Mouse (Mus musculus) lung, postnatal 10 days (tissue): Measurements from ENCODE around the gene Atp2a2.
"Not testable (repeated sequence)": the region's sequence is repeated elsewhere in the genome, so short reads cannot be mapped to it uniquely, and the experiment has no call there.

Source experiments
- DNase-seq: peaks from one replicate; pipeline ENCODE4 v3.0.0; 2021

Gene Atp2a2

GRCm38 (mm10) chr5:122493035-122493434 lies 9.0 kb downstream of the Atp2a2 start:
- DNase-seq = no peak

GRCm38 (mm10) chr5:122491385-122491784 lies 10.6 kb downstream of the Atp2a2 start:
- DNase-seq = no peak

GRCm38 (mm10) chr5:122490148-122490547 lies 11.9 kb downstream of the Atp2a2 start:
- no peak for DNase-seq

DNA sequence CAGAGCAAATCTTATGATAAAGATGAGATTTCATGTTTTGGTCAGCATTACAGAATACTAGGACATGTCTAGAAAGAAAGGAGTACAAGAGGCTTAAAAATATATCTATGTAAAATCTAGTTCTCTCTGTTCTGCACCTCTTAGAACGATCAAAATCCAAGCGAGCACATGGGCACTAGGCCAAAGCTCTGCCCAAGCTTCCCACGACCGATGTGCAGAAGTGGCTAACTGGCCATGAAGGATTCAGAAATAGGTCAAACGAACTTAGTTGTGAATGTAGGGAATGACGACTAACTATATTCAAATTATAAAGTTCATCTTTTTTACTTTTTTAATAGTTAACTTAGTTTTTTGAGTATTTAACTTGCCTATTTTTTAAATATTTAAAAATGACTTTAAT lies 14.2 kb downstream of the Atp2a2 start:
- DNase-seq = no peak

- DNase-seq = not testable (repeated sequence)
Observed at GRCm38 (mm10) chr5:122486243-122486642, 15.8 kb downstream of the Atp2a2 start.

DNA sequence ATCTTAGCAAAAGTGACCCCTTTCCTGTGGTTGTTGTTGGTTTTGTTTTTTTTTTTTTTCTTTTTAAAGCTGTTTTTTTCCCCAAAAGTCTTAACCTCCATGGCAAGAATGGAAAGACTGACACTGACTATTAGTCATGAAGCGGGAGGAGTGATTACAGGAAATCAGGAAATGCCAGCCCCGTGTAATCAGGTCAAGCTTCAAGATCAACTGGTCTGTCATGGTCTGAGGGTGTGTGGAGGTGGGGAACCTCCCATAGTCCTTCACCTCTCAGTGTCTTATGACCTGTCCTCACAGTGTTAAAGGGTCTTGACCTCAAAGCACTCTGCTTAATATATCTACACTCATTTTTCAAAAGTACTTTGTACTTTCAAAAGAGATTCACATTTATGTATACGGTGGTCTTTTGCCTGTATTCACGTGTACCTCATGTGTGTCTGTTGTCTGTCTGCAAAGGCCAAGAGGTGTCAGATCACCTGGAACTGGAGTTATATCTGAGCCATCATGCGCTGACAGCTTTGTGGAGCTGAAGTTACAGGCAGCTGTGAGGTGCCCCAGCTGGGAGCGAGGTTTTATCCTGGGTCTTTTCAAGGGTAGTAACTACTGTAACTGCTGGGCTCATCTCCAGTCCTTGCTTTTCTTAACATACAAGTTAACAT lies 19.2 kb downstream of the Atp2a2 start:
- DNase-seq = no peak

GRCm38 (mm10) chr5:122481844-122482243 lies 20.2 kb downstream of the Atp2a2 start:
- DNase-seq = peak; percentile 20

DNA sequence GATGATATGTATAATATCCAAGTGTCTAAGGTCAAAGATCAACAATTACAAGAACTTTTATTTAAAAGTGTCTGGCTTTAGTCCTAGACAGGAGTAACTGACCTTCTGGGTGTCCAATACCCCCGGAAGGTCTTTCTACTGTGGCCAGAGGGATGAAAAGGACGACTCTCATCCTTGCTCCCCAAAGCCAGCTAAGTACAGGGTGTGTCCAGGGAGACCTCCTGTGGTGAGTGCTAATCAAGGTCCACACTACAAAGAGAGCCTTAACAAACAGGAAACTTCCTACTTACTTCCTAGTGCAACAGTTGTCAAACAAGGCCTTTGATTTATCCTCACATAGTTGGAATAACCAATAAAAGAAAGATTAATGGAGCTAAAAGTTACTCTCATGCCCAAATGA lies 22.9 kb downstream of the Atp2a2 start:
- no peak for DNase-seq

DNA sequence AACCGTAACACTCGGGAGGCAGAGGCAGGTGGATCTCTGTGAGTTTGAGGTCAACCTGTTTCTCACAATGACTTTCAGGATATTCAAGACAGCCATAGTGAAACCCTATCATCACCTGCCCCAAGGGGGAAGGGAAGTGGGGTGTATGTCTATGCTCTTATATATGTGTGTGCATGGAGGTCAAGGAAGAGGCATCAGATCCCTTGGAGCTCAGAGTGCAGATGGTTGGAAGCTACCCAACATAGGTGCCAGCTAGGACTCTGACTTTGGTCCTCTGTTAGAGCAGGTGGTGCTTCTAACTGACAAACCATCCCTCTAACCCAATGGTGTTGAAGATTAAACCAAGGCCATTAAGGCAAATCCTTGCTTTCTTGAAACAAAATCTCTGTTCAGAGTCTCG lies 24.5 kb downstream of the Atp2a2 start:
- DNase-seq = no peak

GRCm38 (mm10) chr5:122476078-122476477 lies 25.9 kb downstream of the Atp2a2 start:
- DNase-seq = no peak

GRCm38 (mm10) chr5:122474643-122475363 lies 27.2 kb downstream of the Atp2a2 start:
- DNase-seq = no peak

DNA sequence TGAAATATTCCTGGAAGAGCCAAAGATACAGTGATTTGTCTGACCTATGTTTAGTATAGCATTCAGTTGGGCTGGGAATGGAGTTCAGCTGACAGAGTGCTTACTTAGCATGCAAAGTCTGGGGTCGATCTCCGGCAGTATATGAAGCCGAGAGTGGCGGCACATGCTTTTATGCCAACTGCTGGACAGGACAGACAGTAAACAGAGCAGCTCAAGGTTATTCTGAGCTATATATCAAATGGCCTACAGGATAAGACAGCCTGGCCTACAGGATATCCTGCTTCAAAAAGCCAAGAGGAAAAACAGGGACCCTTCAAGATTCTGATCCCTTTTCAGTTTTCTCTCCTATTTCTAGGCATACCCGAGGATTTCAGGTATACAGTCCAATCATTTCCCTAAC lies 30.4 kb downstream of the Atp2a2 start:
- DNase-seq = no peak

DNA sequence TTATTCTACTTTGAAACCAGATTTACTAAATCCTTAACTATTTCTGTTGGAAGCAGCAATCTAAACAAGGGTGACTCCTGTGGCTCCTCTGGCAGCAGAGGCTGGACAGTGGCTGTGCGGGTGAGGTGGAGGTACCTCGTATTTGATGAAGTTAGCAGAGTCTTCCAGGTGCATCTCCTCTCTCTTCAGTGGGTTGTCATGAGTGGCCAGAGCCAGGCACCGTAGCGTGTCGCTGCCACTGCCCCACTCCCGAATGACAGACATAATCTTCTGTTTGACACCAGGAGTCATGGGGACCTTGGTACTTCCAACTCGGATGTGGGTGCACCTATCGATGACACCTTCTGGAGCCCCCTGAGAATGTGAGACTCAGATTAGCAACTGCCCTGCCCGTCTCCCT lies 40.6 kb downstream of the Atp2a2 start:
- DNase-seq = no peak

DNA sequence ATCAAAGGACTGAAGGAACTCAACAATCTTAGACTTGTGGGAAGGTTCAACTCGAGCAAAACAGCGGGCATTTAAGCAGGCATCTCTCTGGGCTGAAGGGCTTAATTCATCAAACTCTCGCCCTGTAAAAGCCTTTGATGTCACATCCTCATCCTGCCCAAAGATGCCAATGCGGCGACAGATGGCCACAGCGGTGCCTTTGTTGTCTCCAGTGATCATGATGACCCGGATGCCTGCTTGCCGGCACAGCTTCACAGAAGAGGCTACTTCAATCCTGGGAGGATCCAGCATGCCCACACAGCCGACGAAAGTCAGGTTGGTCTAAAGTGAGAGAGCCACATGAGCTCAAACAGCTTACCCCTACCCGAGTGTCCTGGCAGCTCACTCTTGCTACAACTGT lies 41.4 kb downstream of the Atp2a2 start:
- DNase-seq = no peak

DNA sequence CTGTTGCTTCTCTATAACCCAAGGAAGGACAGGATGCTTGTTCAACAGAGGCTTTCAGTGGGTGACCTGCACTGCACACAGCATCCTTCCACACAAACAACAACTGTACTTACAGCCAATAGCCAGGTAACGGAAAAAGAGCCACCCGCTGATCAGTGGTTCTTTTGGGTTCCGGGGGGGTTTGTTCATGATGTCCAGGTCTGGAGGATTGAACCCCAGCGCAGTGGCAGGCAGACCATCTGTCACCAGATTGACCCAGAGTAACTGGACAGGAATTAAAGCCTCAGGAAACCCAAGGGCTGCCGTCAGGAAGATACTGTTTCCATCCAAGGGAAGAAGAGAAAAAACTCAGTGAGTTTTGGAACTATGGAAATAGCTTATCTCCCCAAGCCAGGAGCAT lies 42.7 kb downstream of the Atp2a2 start:
- DNase-seq = no peak

- no peak for DNase-seq
Observed at GRCm38 (mm10) chr5:122458066-122458465, 44.0 kb downstream of the Atp2a2 start.

- DNase-seq = not testable (repeated sequence)
Observed at GRCm38 (mm10) chr5:122457054-122457453, 45.0 kb downstream of the Atp2a2 start.

DNA sequence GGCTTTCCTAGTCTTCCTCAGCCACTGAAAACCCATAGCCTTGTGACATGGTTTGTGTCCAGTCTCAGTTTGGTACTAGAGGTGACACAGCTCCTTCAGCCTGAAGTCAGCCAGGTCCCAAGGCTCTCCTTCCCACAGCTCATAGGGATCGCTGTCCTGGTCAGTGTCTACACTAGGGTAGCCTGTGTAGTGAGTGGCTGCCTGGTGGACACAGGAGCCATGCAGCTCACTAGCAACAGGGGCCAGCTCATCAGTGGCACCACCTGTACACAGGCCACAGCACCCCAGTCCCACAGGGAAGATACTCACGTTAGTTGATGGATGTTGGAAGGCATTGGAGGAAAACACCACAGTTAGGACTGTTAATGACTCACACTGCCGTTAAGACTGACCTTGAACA lies 46.4 kb downstream of the Atp2a2 start:
- DNase-seq = no peak

GRCm38 (mm10) chr5:122454883-122455282 lies 47.1 kb downstream of the Atp2a2 start:
- no peak for DNase-seq

DNA sequence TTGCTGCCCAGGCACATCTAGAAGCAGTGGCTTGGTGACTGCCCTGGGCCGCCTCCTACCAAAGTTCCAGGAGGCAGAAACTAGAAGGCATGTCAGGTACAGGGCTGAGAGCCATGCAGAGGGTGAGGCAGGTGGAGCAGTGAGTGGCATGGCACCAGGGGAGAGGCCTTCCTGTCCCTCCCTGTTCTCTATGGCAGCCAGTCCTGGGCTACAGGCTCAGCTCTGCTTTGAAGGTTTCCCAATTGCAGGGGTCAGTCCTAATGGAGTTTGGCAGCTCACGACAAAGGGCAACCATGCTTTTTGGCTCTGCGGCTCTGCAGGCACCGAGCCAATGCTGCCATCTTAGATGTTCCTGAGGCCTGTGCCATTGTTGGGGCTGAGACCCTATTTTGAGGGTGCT lies 47.6 kb downstream of the Atp2a2 start:
- DNase-seq = no peak

DNA sequence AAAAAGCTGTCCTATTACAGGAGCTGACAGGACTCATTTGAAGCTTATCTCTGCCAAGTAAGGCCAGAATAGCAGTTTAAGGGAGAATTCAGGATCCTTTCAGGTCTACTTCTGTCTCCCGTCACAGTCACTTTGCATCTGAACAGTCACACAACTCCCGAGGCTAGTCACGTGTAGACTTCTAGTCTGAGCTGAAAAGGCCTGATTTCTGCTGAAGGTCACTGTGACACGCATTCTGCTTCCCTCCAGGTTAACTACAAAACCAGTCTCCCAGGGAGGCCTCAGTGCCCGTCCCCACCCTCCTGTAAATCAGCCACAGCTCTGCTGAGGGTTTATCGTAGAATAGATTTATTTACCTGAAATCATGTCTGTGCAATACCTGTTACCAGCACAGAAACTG lies 48.8 kb downstream of the Atp2a2 start:
- DNase-seq = no peak

GRCm38 (mm10) chr5:122452194-122452593 lies 49.8 kb downstream of the Atp2a2 start:
- no peak for DNase-seq

DNA sequence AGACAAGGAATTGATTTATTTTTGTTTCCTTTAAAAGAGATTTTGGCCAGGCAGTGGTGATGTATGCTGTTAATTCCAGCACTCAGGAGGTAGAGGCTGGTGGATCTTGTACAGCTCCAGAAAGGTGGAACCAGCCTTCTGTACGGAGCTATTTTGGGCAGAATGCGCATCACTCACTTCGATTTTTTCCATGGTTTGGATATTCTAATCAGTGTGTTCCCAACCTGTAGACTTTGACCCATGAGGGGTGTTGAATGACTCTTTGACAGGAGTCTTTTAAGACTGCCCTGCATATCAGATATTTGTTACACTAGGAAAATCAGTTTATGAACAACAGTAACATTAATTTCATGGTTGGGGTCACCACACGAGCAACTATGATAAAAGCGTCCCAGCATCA lies 50.7 kb downstream of the Atp2a2 start:
- no peak for DNase-seq

GRCm38 (mm10) chr5:122450913-122451317 lies 51.1 kb downstream of the Atp2a2 start:
- DNase-seq = no peak

GRCm38 (mm10) chr5:122449946-122450345 lies 52.1 kb downstream of the Atp2a2 start:
- no peak for DNase-seq
